Mouse (Mus musculus): ENCODE results near the gene Wdr46. TPM values are rescaled to one million over a fixed set of nuclear protein-coding genes. Genes with fewer than 3 reads are reported as not detected.
"Not testable (repeated sequence)": the region's sequence is repeated elsewhere in the genome, so short reads cannot be mapped to it uniquely, and the experiment has no call there.

The Wdr46 gene
- total RNA-seq, 2 experiments from 2014 or later: 35.1 to 35.2 TPM

DNA sequence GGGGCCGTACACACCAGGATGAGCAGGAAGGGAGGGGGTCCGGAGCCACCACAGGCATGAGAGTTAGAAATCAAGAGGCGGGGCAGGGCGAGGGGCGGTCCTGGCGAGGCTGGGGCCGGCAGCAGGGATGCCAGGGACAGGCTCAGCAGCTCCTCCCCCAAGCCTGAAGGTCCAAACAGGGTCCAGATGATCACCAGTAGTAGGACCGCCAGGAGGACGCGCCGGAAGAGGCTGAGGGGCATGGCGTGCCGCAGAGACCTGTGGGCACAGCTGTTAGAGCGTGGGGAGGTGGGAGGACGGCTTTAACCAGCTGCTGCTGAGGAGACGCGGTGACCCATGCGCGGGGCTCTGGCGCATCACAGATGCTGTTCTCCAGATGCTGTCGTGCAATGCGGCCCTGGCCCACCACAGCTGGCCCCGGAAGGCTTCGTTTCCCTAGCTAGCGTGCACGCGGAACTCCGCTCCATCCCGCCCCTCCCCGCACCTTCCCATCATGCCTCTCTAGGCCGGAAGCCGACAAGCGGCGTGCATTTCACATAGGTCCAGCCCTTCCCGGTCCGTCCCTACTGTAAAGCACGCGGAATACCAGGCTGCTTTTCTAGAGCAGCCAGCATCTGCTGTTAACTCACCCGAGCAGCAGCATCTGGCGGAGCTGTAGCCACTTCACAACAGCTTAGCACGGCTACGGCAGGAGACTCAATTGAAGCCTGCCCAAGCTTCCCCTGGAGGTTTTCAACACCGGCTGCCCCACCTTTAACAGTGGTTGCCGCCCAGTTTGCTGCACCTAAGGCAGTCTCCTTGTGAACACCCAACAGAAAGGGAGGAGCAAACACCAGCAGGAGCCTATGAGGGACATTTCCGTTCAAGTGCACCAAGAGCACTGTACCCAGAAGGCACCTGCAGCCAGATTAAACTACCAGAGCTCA, 10.8 kb downstream of the Wdr46 start, which contains the start of gene B3galt4:
TSS of gene B3galt4 (minus strand) at position 468 of the 926 bp plus-strand sequence.
- DNase-seq (ENCODE audit: low spot score in 2 of 2): peak; percentile 57 to 70

DNA sequence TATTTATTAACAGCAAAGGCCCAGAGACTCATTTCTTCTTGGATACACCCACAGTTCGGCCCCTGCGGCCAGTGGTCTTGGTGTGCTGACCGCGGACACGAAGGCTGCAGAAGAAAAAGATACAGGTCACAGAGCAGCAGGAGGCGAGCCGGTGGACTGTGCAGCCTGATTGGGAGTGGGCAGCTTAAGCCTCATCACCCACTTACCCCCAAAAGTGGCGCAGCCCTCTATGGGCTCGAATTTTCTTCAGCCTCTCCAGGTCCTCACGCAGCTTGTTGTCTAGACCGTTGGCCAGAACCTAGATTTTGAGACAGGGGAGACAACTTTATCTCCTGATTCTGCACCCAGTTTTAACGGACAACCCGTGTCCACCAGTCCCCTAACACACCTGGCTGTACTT, 11.6 kb downstream of the Wdr46 start:
- not testable (repeated sequence) for DNase-seq (ENCODE audit: low spot score in 2 of 2)

DNA sequence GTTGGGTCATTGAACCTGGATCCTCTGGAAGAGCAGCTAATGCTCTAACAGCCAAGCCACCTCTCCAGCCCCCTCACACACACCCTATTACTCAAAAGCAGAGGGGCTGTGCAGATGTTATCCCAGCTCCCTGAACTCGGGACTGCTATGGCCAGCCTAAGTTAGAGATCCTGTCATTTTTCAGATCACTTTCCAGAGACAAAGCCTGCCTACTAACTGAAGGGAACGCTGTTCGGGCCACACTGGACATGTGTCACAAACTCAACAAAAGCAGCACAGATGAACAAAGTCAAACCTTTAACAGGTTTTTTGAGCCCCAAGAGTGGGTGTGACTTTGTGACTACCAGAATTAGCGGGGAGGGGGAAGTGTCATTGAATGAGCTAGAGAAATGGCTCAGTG, 12.4 kb downstream of the Wdr46 start:
- no peak for DNase-seq (ENCODE audit: low spot score in 2 of 2)

DNA sequence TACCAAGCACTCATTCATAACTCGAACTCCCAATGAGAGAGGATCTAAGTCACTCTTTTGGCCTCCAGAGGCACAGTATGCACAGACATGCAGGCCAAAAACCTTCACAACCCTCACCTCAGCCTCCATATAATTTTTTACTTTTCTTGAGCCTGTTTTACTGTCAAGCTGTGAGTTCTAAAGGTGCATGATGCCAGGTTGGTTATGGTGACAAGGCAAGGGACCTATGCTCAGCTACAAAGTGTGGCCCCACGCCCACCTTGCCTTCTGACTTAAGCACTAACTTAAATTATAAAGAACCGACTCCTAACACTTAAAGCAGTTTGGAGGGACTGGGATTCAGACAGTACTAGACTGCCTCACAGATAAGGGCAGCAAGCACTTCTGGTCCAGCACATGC, 12.8 kb downstream of the Wdr46 start:
- no peak for DNase-seq (ENCODE audit: low spot score in 2 of 2)

DNA sequence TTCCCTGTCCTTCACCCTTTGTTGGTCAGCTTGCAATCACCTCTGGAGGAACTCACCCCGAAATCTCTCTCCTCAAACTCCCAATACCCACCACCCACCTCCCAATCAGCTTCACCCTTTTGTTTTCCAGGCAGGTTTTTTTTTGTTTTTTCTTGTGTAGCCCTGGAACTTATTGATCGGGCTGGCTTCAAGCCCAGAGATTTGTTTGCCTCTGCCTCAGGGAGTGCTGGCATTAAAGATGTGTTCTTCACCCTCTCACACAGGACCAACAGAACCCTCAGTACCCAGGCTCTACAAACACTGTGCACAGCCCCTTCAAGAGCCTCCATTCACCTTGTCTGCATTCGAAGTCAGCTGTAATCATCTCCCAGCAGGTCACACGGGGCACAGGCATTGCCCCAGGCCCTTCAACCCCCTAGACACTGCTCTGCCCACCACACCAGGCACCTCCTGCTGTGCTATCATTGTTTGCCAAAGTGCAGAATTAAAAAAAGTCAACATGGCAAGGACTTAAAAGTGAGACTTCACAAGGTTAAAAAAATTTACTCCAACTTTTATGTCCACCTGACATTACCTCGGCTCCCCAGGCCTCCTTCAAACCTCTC, 13.6 kb downstream of the Wdr46 start:
- DNase-seq (ENCODE audit: low spot score in 2 of 2): no peak

DNA sequence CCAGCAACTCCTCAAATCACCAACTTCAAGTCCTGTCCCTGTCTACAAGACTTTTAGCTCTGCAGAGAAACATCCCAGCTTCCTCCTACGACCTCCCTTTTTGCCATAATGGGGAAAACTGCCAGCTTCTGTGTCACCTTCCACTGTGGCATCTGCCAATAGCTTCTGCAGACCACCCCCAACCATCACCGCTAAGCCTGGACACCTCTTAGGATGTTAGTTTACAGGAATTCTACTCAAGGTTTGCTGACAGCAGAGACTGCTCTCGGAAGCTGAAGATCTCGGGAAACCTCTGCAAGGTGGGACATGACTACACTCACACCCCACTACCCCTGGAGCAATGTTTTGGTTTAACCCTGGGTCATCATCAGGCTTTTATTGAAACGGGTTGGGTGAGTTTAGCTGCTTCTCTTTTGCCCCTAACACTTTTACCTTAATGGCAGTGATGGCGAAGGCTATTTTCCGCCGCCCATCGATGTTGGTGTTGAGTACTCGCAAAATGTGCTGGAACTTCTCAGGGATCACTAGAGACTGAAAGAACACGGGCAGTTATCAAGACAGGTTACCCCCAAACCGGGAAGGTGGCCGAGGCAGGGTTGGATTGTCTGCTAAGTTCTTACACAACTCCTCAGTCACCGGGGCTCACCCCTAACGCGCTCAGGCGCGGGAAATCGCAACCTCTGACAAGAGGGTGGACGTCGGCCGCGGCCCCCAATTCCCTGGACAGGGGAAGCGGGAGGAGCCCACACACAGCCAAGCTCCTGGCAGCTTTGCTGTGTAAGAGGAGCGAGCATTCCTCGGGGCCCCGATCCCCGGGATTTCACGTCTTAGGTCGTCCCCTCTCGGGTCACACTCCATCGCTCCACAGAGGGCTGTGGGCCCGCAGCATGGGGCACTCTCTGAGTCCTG, 14.4 kb downstream of the Wdr46 start:
- peak in 1 of 2 experiments; percentile 28 for DNase-seq (ENCODE audit: low spot score in 2 of 2)

DNA sequence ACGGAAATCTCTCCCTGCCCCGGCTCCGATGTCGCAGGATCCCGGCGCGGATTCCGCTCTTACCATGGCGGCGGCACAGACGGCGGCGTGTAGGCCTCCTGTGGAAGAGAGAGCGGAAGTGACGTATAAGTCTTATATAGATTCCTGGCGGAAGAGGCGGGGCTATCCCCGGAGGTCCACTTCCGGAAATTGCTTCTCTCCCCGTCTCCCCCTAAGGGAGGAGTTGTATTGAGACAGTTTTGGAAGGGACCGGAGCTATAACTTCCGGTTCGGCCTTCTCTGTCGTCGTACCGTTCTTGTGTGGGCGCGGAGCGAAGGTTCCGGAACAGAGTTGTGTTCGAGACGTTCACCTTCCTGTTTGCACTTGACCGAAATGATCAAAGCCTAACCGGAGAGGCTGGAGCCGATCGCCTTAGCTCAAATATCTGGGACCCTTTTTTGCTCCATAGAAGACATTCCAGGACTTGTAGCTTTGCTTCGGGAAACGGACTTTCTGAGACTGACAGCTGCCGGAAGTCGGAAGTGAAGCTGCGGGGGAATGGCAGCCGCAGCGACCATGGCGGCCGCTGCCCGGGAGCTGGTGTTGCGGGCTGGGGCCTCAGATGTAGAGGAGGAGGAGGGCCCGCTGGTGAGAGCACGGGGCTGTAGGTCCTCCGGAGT, 15.2 kb downstream of the Wdr46 start, which contains the start of the genes Vps52 and Rps18:
TSS of gene Vps52 (plus strand) at position 258 of the 660 bp plus-strand sequence.
TSS of gene Rps18 (minus strand) at position 447 of the 660 bp plus-strand sequence.
- peak; percentile 78 to 82 for DNase-seq (ENCODE audit: low spot score in 2 of 2)

DNA sequence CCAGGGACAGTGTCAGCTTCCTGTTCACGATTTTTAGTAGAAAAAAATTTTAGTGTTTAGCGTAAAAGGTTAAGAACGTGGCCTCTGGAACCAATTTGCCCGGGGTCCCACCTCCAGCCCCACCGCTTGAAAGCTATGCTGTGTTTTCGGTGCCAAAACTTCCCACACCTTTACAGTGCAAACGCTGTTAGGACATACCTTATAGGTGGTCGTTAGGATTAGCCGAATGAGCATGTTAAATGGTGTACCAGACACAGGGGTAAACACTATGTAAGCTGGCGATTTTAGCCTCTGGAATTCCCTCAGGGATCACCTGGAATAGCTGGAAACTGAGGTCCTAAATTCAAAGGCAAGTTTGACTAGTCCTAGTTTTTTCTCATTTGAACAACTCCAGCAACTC, 15.9 kb downstream of the Wdr46 start:
- DNase-seq (ENCODE audit: low spot score in 2 of 2): no peak

DNA sequence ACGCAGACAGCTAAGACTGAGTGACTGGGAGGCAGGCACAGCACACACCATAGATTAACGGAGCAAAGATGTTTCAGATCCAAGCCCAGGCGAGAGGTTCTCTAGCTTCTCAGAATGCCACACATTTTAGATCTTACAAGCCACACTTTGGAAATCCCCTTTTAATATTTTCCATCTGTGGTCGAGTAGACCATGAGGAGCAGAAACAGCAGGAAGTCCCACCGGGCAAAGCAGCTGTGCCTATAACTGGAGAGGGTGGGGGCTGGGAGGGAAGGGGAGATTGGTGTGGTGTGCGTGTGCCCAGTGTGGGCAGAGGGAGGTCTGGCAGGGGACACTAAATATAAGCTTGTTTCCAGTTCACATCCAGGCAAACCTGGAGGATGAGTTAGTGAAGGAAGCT, 17.0 kb downstream of the Wdr46 start:
- no peak for DNase-seq (ENCODE audit: low spot score in 2 of 2)

DNA sequence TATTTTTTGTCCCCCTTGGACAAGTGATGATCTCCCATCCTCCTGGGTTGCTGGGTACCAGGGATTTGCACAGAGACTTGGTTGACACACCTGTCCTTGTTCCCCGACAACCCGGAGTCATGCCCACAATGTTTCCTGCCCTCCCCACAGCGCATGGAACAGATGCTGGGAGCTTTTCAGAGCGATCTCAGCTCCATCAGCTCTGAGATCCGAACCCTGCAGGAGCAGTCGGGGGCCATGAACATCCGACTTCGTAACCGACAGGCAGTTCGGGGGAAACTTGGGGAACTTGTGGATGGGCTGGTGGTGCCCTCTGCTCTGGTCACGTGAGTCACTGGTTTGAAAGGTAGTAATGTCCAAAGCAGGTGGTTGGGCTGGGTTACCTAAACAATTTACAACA, 18.0 kb downstream of the Wdr46 start:
- DNase-seq (ENCODE audit: low spot score in 2 of 2): no peak

DNA sequence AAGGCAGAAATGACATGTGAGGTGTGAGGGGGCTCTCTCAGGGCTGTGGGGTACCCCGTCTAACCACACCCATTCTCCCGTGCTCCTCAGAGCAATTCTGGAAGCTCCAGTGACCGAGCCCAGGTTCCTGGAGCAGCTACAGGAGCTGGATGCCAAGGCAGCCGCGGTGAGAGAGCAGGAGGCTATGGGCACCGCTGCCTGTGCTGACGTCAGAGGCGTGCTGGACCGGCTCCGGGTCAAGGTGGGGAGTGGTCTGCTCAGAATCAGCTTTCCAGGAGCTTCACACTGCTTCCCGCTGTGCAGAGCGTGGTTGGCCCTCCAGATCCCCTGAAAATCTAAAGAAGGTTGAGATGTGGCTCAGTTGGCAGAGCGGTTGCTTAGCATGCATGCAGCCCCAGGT, 18.7 kb downstream of the Wdr46 start:
- DNase-seq (ENCODE audit: low spot score in 2 of 2): no peak

DNA sequence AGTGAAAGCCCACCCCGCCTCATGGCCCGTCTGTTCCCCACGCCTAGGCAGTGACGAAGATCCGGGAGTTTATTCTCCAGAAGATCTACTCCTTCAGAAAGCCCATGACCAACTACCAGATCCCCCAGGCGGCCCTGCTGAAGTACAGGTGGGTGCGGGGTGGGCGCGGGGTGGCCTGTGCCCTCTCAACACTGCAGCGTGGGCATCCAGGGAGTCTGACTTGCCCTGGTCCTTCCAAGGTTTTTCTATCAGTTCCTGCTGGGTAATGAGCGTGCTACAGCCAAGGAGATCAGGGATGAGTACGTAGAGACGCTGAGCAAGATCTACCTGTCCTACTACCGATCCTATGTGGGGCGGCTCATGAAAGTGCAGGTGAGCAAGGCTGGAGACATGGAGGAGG, 19.5 kb downstream of the Wdr46 start:
- DNase-seq (ENCODE audit: low spot score in 2 of 2): no peak

DNA sequence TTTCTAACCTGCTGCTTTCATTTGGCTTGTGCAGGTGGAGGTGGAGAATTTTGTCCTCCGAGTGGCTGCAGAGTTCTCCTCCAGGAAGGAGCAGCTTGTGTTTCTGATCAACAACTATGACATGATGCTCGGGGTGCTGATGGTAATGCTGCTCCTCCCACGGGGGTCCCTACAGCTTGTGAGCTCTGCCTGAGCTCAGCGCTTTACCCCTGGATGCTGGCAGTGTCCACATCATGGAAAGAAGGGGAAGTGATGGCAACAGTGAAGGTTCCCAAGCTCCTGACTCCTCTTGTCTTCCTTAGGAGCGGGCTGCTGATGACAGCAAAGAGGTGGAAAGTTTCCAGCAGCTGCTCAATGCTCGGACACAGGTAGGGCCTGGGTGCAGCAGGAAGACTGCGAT, 22.4 kb downstream of the Wdr46 start:
- no peak for DNase-seq (ENCODE audit: low spot score in 2 of 2)

DNA sequence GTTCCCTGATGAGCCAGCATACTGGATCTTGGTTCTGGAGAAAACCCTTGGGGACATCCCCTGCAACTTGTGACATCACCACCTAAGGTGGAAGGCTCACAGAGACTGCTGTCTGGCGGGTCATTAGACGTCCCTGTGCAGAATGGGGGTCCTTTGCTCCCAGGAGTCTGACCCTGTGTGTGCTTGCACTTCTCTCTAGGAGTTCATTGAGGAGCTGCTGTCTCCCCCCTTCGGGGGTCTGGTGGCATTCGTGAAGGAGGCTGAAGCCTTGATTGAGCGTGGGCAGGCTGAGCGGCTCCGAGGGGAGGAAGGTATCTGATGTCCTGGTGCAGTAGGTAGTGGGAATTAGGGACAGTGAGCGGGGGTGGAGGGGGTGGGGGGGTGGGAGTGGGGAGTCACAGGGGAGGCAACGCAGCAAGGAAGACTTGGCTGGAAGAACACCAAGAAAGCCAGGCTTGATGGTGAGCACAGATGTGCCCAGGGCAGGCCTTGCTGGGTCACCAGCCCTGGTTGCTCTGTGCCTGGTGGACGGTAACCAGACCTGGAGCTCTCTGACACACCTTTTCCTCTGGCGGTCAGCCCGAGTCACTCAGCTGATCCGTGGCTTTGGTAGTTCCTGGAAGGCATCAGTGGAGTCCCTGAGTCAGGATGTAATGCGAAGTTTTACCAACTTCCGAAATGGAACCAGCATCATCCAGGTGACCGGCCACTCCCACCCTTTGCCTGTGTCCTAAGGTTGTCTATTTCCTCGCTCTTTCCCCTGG, 24.8 kb downstream of the Wdr46 start:
- no peak for DNase-seq (ENCODE audit: low spot score in 2 of 2)

DNA sequence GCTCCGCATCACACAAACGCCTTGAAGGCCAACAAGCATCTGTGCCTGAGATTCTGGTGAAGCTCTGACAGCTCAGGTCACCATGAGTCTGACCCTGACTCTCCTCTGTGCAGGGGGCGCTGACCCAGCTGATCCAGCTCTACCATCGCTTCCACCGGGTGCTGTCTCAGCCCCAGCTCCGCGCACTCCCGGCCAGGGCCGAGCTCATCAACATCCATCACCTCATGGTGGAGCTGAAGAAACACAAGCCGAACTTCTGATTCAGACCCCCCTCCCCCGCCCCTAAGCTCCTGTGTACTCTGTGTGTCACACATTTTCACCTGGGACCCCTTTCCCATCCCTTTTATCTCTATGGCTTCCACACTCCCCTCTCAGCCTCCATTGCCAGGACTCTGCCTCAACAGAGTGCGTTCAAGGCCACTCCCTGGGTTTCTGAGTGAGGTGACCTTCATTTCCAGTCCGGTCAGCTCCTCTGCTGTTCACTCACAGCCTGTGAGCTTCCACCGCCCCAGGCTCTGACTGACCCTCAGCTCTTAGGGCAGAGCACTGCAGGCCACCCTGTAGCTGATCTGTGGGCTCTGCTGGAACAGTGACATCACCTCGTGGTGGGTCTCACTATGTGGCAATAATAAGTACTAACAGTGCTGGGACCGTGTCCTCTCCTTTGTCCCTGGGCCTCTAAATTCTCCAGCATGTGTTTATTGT, 25.5 kb downstream of the Wdr46 start:
- no peak for DNase-seq (ENCODE audit: low spot score in 2 of 2)

DNA sequence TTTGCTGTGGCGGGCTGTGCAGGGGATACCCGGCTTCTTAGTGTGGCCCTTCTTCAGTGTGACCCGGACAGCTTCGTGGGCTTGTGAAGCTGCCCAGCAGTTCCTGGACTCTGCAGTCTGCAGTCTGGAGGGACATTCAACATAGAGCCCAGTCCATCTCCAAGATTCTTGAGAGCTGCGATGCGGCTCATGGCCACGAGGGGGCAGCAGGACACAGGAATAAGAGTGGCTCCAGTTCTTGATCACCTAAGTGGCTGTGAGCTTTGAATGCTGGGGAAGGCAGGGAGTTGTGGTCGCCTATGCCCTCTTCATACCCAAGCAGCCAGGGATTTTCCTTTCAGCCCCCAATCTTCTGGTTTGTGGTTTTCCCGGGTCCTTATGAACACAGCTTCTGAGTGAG, 28.0 kb downstream of the Wdr46 start:
- DNase-seq (ENCODE audit: low spot score in 2 of 2): peak in 1 of 2 experiments; percentile 66

DNA sequence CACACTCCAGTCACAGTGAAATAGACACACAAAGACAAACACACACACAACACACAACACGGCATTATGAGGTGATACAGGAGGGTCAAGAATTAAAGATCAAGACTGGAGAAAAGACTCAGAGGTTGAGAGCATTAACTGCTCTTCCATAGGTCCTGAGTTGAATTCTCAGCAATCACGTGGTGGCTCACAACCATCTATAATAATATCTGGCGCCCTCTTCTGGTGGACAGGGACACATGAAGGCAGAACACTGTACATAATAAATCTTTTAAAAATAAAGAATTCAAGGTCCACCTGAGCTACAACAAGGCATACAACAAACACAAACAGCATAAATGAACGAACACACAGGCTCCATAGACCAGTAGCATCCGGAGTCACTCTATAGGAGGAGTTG, 28.5 kb downstream of the Wdr46 start:
- no peak for DNase-seq (ENCODE audit: low spot score in 2 of 2)

DNA sequence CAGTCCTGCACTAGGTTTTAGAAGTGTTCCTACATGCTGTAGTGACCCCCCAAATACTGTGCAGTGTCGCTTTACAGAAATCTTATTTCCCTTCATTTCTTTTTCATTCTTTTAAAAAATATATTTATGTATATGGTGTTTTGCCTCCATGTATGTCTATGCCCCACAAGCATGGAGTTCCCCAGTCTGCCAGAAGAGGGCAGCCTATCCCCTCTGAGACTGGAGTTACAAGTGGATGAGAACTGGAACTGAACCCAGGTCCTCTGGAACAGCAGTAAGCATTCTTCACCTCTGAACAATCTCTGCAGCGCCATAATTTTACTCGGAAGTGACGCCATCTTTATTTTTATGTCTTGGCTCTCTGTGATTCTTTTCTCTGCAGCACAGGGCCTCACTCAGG, 28.9 kb downstream of the Wdr46 start:
- DNase-seq (ENCODE audit: low spot score in 2 of 2): no peak

DNA sequence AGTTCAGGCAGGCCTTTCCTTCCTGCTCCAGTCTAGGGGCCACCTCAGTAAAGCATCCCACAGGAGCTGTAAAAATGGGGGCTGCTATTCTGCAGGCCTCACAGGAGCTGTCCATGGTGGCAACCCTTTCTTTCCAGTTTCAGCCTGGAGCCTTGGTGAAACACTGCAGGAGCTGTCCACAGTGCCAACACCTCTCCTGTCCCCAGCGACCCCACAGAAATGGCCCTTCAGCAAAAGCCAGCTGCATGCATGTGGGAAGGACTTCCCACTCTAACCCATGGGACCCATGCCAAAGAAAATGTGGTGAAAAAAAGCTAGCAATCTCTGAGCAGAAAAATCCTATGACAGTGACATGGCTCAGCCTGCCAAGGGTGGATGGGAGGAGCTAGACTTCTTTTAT, 32.2 kb downstream of the Wdr46 start:
- DNase-seq (ENCODE audit: low spot score in 2 of 2): no peak

All from adrenal gland, postnatal 4 days (tissue).